Mouse (Mus musculus) kidney, postnatal 10 days (tissue): ENCODE data around the gene Plekhg1.
A peak's percentile ranks its signal among the peaks of the same experiment; 100 is the strongest.

Experiments used
- DNase-seq: peaks from one replicate; pipeline ENCODE4 v3.0.0; 2021; ENCODE audit warnings: mixed read lengths

Gene Plekhg1

DNA sequence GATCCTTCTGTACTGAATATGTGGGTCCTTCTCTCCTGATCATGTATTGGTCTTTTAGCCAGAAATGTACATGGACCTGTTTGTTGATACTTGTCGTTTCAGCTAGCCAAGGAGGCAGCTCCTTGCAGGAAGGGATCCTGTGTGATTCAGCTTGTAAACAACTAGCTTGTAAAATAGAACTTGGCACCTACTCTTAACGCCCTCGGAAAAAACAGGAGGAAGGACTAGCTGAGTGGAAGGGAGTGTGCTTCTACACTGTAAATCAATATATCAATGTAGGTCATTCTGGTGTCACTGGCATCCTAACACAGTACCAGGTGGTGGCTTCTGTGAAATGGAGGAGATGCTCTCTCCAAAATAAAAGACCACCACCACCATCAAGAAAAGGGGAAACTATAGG is 157.9 kb downstream of the Plekhg1 start:
- DNase-seq: no peak

GRCm38 (mm10) chr10:3900416-3900956 is 160.3 kb downstream of the Plekhg1 start:
- peak; percentile 28 for DNase-seq

DNA sequence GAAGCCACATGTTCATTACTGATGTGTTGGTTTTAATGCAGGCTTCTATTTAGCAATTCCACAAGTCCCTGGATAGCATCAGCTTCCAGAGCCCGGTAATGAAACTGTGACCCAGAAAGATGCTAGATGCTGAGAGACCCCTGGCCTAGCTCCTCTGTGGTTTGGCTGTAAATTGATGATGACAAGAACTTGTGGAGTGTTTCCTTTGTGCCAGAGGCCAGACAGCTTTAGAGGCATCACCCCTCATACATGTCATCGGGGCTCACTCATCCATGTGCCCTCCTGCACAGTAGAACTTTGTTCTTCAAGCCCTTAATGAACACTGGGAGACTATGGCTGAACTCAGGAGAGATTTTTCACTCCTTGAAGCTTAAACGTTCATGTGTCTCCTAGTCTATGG is 165.6 kb downstream of the Plekhg1 start:
- no peak for DNase-seq

DNA sequence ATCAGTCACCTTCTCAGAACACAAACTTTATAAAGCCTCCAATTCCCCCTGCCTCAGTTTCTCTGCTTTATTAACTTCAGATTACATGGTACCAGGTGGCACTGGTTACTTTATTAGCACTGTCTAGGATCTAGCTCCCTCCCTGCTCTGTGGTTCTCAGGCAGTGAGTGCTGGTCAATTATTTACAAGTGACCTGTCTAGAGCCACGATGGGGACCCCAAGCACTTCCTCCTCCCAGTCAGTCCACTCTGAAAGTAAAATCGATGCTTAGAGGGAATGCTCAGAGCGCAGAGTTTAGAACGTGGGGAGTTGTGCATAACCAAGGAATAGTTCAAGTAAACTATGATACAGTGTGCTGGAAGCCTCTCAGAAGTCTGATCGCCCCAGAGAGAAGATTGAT is 173.9 kb downstream of the Plekhg1 start:
- no peak for DNase-seq

DNA sequence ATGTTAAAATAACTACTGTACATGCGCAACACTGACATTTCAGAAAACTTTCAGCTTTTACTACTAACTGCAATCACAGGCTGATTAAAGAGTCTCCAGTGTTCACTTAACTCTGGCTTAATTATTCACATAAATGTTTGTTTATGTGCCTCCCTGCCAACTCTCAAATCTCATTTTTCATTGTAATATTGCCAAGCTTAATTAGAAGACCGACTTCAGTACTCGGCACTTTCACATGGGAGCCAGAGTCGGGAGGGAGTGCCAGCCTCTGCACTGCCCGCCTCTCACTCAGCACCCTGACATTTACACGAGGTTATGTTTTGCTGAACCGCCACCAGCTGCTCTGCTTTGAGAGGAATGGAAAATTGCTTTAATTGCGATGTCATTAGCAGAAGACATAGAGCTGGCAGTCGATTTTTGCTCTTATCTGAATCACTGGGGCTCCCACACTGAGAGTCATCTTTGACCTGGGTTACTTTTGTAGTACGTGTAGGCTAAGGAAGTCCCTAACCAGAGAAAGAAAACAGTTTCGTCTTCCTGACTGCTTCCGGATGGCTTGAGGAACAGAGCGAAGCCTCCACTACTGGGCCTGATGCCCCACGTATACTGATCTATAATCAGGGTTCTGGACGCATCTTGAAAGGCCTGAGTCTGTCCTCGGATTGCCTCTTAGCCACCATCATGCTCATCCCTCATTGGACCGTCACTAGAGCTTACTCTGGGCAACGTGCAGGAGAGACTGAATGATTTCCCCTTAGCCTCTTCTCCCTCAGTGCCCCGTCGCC is 180.4 kb downstream of the Plekhg1 start:
- DNase-seq: peak; percentile 47

DNA sequence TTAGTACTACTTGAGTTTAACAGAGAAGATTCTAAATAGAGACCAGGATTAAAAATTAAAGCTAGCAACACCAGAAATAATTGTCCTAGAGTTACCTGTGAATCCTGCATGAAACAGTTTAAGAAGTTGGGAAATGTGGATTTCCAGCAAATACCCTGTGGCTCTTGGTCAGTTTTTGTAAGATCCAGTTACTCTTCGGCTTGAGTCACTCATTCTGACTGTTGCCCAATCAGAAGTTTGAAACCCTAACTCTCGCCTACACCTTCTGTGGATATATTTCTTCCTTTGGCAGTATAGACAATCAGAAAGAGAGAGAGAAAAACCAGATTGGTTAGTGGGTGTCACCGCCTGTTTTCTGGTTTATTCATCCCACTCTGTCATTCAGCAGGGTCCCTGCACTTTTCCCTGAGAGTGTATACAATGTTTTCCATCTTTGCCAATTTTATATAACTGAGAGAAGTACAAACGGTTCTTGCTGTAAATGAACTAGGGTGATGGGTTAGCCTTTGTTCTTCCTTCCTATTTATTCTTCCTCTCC is 187.9 kb downstream of the Plekhg1 start:
- no peak for DNase-seq

GRCm38 (mm10) chr10:3931831-3932230 is 191.7 kb downstream of the Plekhg1 start:
- DNase-seq: no peak

GRCm38 (mm10) chr10:3933311-3933940 is 193.3 kb downstream of the Plekhg1 start:
- no peak for DNase-seq

DNA sequence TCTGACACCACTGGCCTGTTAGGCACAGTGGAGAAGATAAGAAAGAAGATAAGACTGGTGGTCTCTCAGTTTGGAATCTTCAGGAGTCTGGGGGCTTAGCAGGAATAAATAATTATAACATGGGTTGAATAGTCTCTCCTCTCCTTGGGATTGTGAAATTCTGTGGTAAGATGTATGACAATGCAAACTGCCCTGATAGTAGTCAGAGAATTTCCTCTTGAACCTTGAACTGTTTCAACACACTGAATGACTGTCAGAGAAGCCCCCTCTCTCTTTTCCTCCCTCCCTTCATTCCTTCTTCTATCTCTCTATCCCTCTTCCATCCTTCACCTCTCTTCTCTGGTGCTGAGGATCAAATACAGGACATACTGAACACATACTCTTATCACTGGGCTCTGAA is 196.7 kb downstream of the Plekhg1 start:
- DNase-seq: no peak

GRCm38 (mm10) chr10:3939895-3940595 is 199.9 kb downstream of the Plekhg1 start:
- no peak for DNase-seq

DNA sequence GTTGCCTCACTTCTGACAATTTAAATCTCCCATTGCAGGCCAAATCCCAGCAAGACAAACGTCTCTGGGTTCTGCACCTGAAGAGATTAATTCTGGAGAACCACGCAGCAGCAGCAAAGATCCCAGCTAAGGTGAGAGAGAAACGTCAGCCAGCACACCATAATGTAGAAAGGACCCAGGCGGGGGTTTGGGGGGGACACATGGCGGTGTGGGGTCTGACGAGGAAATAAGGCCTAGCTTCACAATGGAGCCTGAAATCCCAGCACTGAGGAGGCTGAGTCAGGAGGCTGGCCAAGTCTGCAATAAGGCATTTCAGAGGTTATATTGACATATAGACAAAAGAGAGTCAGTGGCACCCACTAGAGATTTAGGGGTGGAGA is 200.4 kb downstream of the Plekhg1 start:
- DNase-seq: peak; percentile 10

GRCm38 (mm10) chr10:3941054-3941757 is 201.0 kb downstream of the Plekhg1 start:
- DNase-seq: peak; percentile 66

DNA sequence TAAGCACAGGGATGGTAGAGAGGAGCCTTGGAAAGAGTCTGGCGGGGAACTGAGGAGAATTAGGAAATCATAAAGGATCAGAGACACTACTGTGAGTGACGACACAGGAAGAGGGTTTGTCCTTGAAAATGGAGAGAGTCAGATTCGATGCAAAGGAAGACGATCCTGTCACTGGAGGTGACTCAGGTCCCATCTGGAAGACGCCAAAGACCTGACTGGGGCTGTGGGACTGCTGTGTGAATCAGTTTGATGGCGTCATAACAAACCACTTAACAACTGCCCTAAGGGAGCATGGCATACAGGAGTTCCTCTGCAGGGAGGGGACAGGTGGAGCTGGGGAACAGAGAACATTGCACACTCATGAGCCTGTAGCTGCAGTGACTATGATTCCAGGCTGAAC is 202.1 kb downstream of the Plekhg1 start:
- no peak for DNase-seq

DNA sequence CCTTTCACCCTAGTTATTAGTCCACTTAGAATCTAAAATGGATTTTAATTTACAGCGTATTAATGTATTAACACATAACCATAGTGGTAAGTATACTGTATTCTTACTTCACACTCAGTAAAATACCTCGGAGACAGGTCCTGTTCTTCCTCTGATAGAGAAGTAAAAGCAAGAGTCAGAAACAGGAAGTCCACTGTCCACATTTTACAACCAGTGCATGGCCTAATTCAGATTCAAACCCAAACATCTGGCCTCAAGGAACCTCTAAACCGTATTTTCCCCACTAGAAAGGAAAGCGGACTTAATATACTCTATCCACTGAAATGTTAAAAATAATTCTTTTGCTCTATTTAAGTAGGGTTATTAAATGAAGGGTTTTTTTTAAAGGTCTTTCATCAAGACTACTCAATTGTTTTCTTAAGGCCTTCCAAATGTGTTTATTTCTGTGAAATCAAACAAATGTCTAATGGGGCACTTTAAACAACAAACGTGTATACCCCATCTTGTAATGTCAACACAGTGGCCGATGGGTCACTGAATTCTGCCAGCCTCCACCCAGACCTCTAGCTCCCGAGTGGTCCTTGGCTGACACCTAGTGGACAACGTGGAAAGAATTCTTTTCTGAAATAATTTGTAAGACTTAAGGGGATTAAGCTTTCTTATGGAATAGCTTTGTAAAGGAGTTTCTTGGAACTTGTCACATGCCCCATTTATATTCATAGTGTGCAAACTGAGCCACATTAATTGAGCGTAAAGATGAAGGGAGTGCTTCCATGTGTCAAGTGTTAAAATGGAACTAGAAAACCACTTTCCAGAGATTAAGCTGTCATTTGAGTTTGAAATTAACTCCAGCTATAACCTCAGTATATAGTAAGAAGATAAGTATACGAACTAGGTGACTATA is 203.6 kb downstream of the Plekhg1 start:
- DNase-seq: peak; percentile 80

DNA sequence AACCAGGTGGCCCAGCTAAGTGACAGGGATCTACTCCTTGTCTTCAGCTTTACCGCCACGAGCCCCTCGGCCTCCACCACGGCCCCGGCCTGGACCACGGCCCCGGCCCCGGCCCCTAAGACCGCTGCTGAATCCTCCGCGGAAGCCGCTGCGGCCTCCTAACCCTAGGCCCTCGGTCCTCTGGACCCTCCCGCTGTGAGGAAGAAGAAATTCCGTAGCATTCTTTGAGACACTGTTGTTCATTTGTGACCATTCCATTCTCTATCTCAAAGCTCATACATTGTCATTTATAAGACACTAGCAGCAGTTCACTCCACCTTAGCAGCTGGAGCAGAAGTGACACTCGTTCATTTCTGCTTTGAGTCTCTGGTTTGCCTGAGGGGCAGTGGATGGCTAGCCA is 206.7 kb downstream of the Plekhg1 start:
- DNase-seq: no peak

- DNase-seq: no peak
Measured at GRCm38 (mm10) chr10:3947346-3947745, 207.2 kb downstream of the Plekhg1 start.

- no peak for DNase-seq
Measured at GRCm38 (mm10) chr10:3949306-3949705, 209.1 kb downstream of the Plekhg1 start.

- no peak for DNase-seq
Measured at GRCm38 (mm10) chr10:3956471-3956870, 216.3 kb downstream of the Plekhg1 start.

GRCm38 (mm10) chr10:3958591-3958990 is 218.4 kb downstream of the Plekhg1 start:
- no peak for DNase-seq

- no peak for DNase-seq
Measured at GRCm38 (mm10) chr10:3969026-3969425, 228.9 kb downstream of the Plekhg1 start.

DNA sequence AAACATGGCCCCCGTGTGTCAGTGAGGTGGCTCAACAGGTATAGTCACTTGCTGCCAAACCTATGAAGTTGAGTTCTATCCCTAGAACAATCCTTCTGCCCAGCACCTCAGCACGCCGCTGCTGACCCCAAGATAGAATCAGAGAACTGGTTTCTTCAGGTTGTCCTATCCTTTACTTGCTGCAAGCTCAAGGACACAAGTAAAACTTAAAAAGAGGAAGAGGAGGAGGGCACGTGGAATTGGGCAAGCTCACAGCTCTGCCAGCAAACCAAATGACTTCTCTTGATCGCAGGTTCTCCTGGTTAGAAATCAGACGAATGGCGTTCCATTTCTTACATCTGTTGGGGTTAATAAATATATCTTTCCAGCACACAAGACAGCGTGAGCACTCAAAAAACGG is 232.1 kb downstream of the Plekhg1 start:
- DNase-seq: no peak
